9 mouse cellular contexts compared by ENCODE assay signal in the genomic region with DNA sequence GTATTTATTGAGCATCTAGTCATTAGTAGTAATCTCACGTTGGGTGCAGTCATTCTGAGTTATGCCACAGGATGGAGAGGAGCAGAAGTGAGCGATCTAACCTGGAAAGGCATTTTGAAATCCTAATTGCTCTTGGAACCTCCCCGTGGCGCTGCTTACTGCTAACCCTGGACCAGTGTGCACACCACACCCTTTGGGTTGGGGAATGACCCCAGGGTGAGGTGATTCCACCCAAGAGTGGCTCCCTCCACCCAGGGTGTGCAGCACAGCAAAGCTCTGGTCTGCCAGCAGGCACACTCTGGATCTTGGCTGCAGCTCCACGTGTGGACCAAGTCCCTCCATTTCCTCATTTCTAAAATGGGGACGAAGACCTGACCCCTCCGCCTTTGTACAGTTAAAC. TPM values are rescaled to one million over a fixed set of nuclear protein-coding genes. Genes with fewer than 3 reads are reported as not detected.
A peak's percentile ranks its signal among the peaks of the same experiment; 100 is the strongest.
DNase-seq lines count a peak whose midpoint lies in the region; ATAC-seq and TF ChIP-seq lines count a peak whose summit lies in the region.
"Had no signal": no experiment of that assay in that cellular context is flagged by ENCODE, and none has a peak within 500 bp of the region (broad histone marks: within the 10 kb centered on the region; RNA-seq: fewer than 3 reads in every experiment).

No protein-coding gene starts in this region.

- no peak overlapping the region; the same call in 1 of the 2 replicates for H3K27ac ChIP-seq in heart, embryonic 16.5 days (ENCODE audit: low read length)

- H3K27me3 ChIP-seq in G1E (ENCODE audit: insufficient read depth, low read length) = no peaks in the 10 kb centered on the region
- no peaks in the 10 kb centered on the region for H3K27me3 ChIP-seq in heart, embryonic 16.5 days (ENCODE audit: control insufficient read depth, insufficient read depth, low read length)
- H3K27me3 ChIP-seq: midbrain, embryonic 12.5 days had no signal

- peaks cover 91% of the 10 kb centered on the region for H3K4me1 ChIP-seq in G1E (ENCODE audit: insufficient read depth, low read depth, low read length)
- peaks cover 77% of the 10 kb centered on the region for H3K4me1 ChIP-seq in heart, embryonic 16.5 days (ENCODE audit: control insufficient read depth, insufficient read depth, low read length)
- H3K4me1 ChIP-seq in lung, adult 2 months (ENCODE audit: control insufficient read depth, insufficient read depth, low read length) = peaks cover 44% of the 10 kb centered on the region

- no peak overlapping the region for H3K9ac ChIP-seq in heart, embryonic 16.5 days (ENCODE audit: low read length)
- H3K9ac ChIP-seq: midbrain, embryonic 12.5 days had no signal

- TF ChIP-seq CTCF in G1E (IDR thresholded peaks at IDR 0.05; ENCODE audit: low read depth, low read length) = no peak
- TF ChIP-seq CTCF in lung, adult 2 months (IDR thresholded peaks at IDR 0.05; ENCODE audit: insufficient read depth, low read length) = no peak

- peak overlapping the region; percentile 31; the same call in 1 of the 2 replicates for H3K4me3 ChIP-seq in G1E (ENCODE audit: low read depth, low read length)
- H3K4me3 ChIP-seq in heart, embryonic 16.5 days (ENCODE audit: low read length) = no peak overlapping the region
- peak overlapping the region; percentile 25 for H3K4me3 ChIP-seq in lung, adult 2 months (replicated peaks; ENCODE audit: extremely low read depth, low read depth, low read length)
- H3K4me3 ChIP-seq: midbrain, embryonic 12.5 days had no signal

- peaks cover 36% of the 10 kb centered on the region for H3K36me3 ChIP-seq in G1E (replicated peaks)
- no peaks in the 10 kb centered on the region for H3K36me3 ChIP-seq in heart, embryonic 16.5 days (ENCODE audit: control insufficient read depth, insufficient read depth)
- H3K36me3 ChIP-seq: midbrain, embryonic 12.5 days had no signal

- TF ChIP-seq POLR2A in lung, adult 2 months (IDR thresholded peaks at IDR 0.05; ENCODE audit: borderline replicate concordance, extremely low read depth, low read depth, low read length) = no peak

- peak overlapping the region; percentile 55; the same call in 1 of the 2 replicates for H3K4me2 ChIP-seq in heart, embryonic 16.5 days (ENCODE audit: low read depth, low read length)
- H3K4me2 ChIP-seq: midbrain, embryonic 12.5 days had no signal

- DNase-seq in gastrocnemius, adult 18-20 months (ENCODE audit: low spot score) = peak; percentile 66
- DNase-seq in gastrocnemius, postnatal 10 days = no peak
- DNase-seq in G1E (ENCODE audit: low spot score) = no peak
- DNase-seq in lung, adult 2 months = no peak
- DNase-seq in retina, postnatal 1 day = no peak
- no peak for DNase-seq in Muller cell, postnatal 12 days (ENCODE audit: inconsistent ontology term)
- no peak for DNase-seq in kidney, postnatal 25 days

- H3K9me3 ChIP-seq in G1E (replicated peaks) = no peaks in the 10 kb centered on the region
- H3K9me3 ChIP-seq in heart, embryonic 16.5 days (replicated peaks; ENCODE audit: control insufficient read depth, low read length) = no peaks in the 10 kb centered on the region
- H3K9me3 ChIP-seq: midbrain, embryonic 12.5 days had no signal

- no peak for ATAC-seq in G1E (ENCODE audit: extremely low read depth, insufficient number of reproducible peaks, low FRiP score, poor library complexity, severe bottlenecking)
- ATAC-seq in heart, embryonic 16.5 days (replicated peaks; ENCODE audit: extremely low read depth, insufficient read depth, low FRiP score) = no peak

- 79% methylated on average over 7 of the region's 7 CpGs for WGBS in heart, embryonic 16.5 days
- WGBS in lung, adult 2 months = 20% methylated on average over 7 of the region's 7 CpGs

RNA-seq across cellular contexts. Expression of a gene that starts 6.1 kb away (rescaled TPM):
- 10 to 100 TPM; 12.7 to 22.1 TPM for total RNA-seq in gastrocnemius, adult 18-20 months (2021)
- 10 to 100 TPM; 31.7 to 46.3 TPM for total RNA-seq in gastrocnemius, postnatal 10 days (2021)
- total RNA-seq in G1E (2014; fragmentation: Nextera tagmentation) = 92.6 and 147 TPM in 2 replicates
- 20.1 and 21.1 TPM in 2 replicates for total RNA-seq in G1E (2017)
- 170 and 238 TPM in 2 replicates for polyA plus RNA-seq in G1E (2012)
- 41.2 and 41.9 TPM in 2 replicates for polyA plus RNA-seq in heart, embryonic 16.5 days (2015; fragmentation: Nextera tagmentation; extraction: Ambion mirVana)
- polyA plus RNA-seq in lung, adult 2 months (2012; rRNA removed) = 113 and 129 TPM in 2 replicates
